Mouse (Mus musculus) megakaryocyte, embryonic 14.5 days (primary cell): ENCODE measurements around the gene Prcc.

ENCODE experiments used
- FLI1 ChIP-seq: IDR thresholded peaks from 2 replicates; pipeline ENCODE4 v1.6.1; 2012; ENCODE audit warnings: low read length, inconsistent platforms, mixed read lengths
- GATA1 ChIP-seq: IDR thresholded peaks from 3 replicates; pipeline ENCODE4 v1.6.1; 2012; ENCODE audit warnings: mixed read lengths, low read length, inconsistent platforms, borderline replicate concordance

DNA sequence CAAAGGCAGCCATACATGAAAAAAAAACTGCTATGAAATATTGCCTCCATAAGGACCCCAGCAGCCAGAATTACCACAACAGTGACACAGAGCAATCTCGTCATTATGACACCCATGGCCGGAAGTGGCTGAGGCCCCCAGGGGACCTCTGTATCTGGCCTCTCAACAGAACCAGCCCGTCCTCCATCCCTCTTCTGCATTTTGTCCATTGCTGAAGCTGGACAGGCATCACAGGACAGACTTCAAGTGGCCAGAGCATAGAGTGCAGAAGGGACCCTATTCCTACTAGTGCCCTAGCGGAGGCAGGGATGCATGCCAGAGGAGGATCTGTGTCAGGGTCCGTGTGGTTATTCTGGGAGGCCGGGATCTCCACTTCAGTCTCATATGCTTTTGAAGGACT is 69.2 kb downstream of the Prcc start:
- TF ChIP-seq GATA1 (no peak), FLI1 (no peak)
